Mouse (Mus musculus) large intestine, adult 2 months (tissue): Measurements from ENCODE around the gene Rsbn1l. TPM values are rescaled to one million over a fixed set of nuclear protein-coding genes. Genes with fewer than 3 reads are reported as not detected.
"Not testable (repeated sequence)": the region's sequence is repeated elsewhere in the genome, so short reads cannot be mapped to it uniquely, and the experiment has no call there.

ENCODE experiments used
- DNase-seq: peaks from one replicate; pipeline ENCODE4 v3.0.0-alpha.2; 2012; ENCODE audit warnings: low read depth, low spot score
- WGBS: fragments of 180-500 bp; shearing (Covaris S2); methylation state at CpG from one replicate; pipeline ENCODE4 v1.1.7; 2018; 5-methylcytosine and 5-hydroxymethylcytosine counted together
- polyA plus RNA-seq: library from polyadenylated mRNA; depleted of rRNA; stranded (reverse); fragments of >200 nt; gene quantifications from 2 replicates; pipeline ENCODE4 v1.2.3, GENCODE M21; 2012

Rsbn1l gene
- polyA plus RNA-seq, 1 experiment, result 3.0 TPM

DNA sequence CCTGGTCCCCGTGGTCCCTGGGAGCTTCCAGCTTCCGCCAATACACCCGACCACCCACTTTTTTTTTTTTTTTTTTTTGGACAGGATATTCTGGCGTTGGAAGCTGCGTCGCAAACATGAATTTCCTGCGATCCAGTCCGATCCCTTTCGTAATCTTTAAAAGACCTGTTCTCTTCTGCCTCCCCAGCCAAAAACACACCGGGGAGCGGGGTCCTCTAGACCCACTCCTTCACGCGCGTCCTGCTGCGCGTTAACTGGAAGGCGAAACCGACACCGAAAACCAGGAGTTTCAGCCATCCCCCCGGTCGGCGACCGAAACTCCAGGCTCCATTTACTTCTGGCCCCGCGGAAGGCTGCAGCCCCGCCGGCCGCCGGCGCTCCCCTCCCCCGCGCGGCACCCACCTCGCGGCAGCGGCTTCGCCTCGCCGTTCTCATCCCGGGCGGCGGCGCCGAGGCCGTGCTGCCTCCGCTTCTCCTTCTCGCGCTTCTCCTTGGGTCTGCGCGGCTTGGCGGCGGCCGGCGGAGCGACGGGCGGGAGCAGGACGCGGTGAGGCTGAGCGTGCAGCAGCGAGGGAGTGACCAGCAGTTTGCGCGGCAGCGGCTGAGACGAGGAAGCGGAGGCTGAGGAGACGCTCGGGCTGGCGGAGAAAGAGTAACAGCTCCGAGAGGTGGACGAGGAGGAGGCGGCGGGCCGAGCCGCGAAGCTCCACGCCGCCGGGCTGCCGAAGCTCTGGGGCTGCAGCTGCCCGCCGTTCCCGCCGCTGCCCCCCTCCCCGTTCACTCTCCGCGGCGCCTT is 5.1 kb downstream of the Rsbn1l start:
- under 1% methylated on average over 87 of the region's 88 CpGs for WGBS

DNA sequence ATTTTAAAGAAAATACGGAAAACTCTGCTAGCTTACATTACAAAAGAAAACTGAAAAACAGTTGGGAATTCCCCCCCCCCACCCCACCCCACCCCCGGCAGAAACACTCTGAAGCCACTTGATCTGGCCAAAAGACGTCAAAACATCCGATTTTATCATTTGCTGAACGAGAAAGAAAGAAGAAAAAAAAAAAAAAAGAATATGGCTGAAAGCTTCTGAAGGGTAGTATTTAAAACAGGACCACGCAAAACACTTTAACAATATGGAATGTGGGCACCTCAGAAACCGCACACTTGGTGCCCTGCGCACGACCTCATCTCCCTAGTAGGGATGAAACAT is 5.7 kb downstream of the Rsbn1l start:
- DNase-seq, result no peak
- WGBS, result 0% methylated on average over 9 of the region's 9 CpGs

More for the DNA sequence above, 5.1 kb downstream of the Rsbn1l start:
- DNase-seq, result no peak

DNA sequence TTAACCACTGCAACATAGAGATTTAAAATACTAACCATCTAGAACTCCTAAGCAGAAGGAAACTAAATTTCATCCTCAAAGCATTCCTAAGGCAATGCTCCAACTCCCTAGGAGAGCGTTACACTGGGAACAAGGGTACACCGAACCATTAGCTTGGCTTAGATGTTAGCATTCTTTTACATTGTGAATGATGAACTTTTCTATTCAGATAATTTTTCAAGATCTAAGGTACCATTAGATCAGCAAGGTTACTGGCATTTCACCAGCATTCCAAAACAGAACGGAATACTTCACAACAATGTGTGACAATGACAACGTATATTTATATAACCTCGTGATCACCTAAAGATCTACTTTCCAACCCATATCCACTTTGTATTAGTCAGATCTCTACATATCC is 6.1 kb downstream of the Rsbn1l start:
- WGBS, result 1% methylated on average over 5 of the region's 5 CpGs
- no peak for DNase-seq

DNA sequence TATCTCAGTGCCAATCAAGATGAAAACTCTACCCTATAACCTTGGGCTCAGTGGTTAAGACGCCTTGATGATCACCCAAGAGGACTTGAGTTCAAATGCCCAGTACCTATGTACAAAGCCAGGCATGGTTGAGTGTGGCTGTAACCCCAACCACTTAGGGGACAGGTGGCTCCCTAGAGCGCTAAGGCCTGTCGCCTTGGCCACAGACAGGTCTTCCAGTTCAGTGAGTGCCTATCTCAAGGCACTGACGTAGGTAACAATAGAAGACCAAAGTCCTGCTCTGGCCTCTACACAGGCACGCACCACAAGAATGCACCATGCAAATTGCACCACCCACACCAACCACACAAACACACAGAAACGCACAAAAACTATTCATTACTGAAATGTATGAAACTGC is 9.3 kb downstream of the Rsbn1l start:
- 57% methylated on average over 6 of the region's 6 CpGs for WGBS
- DNase-seq, result no peak

DNA sequence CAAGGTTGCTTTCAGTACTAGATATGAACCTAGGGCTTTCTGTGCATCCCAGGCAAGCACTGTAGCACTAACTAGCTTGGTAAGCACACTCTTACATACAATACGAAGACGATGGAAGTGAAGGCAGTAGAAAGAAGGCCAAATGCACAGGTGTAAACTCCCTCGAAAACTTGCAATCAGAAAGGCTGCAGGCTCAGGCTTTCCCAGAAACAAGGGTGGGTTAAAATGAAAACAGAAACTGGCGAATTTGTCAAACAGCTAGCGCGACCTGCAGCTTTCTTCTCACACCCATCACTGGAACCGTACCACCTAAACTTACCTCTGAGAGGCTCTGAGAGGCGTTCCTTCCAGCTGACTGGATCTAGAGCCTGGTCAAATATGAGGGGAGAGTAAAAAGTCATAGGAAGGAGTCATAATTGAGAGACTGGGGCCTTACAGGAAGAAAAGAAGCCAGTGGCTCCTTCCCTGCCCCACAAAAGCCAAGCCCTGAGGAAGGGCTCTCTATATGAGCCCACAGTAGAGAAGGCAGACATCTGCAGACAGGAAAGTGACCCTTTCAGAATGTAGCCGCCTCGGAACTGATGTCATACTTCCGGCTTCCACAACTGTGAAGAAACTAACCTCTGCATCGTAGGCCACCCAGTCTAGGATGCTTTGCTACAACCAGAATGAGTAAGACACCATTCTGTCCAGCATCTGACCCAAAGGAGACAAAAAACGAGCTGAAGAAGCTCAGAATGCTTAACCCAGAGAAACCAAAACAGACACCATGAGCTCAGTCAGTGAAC is 11.0 kb downstream of the Rsbn1l start:
- DNase-seq, result no peak
- 46% methylated on average over 13 of the region's 13 CpGs for WGBS

DNA sequence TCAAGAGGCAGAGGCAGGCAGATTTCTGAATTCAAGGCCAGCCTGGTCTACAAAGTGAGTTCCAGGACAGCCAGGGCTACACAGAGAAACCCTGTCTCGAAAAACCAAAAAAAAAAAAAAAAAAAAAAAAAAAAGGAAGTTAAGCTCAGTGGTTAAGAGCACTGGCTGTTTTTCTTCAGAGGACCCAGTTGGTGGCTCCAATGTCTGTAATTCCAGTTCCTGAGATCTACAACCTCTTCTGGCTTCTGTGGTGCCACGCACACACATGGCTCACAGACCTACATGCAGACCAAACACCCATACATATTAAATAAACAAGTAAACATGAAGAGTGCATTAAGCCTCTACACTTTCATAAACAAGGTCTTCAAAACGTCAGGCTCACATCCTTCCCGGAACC is 12.4 kb downstream of the Rsbn1l start:
- WGBS, result 70% methylated on average over 4 of the region's 4 CpGs
- DNase-seq, result not testable (repeated sequence)

DNA sequence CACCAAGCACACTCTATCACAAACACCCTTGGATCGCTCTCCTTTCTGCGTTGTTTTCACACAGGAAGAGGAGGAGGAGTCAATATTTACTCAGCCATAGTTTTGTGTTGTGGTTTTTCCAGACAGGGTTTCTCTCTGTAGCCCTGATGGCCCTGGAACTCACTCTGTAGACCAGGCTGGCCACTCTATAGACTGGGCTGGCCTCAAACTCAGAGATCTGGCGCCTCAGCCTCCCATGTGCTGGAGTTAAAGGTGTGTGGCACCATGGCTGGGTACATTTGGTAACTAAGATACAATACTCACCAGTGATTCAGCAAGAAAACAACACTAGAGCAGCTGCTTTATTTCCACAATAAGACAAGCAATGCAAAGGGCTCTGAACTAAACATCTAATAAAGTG is 13.7 kb downstream of the Rsbn1l start:
- WGBS, result 62% methylated on average over 3 of the region's 3 CpGs
- no peak for DNase-seq

DNA sequence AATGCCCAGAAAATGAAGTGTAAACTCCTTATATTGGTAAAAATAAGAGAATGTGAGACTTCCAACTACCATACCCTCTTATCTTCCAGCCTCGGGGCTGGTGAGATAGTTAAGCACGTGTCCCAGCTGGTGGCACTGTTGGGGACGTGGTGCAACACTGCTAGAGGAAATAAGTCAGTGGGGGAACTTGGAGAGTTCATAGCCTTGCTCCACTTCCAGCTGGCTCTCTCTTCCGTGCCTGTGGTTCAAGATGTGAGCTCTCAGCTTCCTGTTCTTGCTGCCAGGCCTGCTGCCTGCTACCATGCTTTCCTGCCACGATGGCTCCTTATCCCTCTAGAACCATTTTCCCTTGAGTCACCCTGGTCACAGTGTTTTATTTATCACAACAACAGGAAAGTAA is 15.0 kb downstream of the Rsbn1l start:
- 19% methylated on average over 5 of the region's 5 CpGs for WGBS
- no peak for DNase-seq

DNA sequence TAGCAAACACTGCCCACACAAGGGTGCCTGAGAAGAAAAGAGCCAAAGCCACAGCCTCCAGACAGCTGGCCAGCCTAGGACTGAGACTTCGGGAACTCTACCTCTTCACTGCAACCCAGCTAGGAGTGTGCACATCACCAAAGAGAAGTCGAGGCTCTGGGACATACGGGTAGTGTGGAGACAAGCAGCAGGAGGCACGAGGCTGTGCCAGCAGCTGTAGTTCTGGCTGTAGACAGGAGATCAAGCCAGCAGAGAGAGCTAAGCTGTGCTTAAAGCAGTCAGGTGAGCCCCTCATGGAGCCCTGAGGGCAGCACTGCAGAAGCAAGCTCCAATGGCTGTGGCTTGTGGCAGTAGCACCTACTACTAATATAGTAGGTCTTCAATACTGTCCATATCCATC is 15.5 kb downstream of the Rsbn1l start:
- DNase-seq, result no peak
- WGBS, result 79% methylated on average over 4 of the region's 4 CpGs

DNA sequence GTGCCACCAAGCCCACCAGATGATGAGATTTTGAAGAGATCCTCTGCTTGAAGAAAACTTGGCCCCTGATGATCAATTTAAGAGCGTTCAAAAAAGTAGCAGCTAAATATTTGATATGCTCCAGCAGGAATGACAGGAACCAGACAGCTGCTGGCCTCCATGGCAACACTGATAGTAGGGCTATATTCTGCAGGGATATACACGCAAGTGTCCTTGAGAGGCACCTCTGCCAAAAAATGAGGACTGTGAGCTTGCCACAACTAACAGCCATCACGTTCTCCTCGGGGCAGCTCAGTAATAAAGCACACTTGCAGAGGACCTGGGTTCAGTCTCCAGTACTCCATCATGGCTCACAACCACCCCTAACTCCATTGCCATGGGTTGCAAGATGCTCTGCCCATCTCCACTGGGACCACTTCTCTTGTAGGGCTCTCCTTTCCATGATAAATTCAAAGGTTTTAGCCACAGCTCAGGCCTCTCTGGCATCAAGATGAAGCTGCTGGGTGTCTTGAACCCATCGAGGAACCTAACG is 16.1 kb downstream of the Rsbn1l start:
- 73% methylated on average over 6 of the region's 6 CpGs for WGBS
- DNase-seq, result no peak

DNA sequence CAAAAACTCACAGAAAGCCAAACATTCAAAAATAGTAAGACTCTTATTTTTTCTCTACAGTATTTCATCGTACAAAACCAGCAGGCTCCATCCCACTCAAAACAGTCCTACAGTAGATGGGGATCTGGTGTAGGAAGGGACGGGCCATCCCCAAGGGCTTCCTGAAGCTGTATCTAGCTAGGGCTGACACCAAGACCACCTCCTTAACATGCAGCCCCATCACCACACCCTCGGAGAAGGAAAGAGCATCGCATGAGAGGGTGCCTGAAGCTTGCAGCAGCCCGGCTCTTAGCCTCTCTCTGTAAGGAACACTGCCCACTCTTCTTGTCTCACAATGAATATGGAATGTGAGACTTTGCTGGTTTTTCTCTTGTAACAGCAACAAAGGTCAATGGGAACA is 17.7 kb downstream of the Rsbn1l start:
- WGBS, result 76% methylated on average over 5 of the region's 5 CpGs
- no peak for DNase-seq

DNA sequence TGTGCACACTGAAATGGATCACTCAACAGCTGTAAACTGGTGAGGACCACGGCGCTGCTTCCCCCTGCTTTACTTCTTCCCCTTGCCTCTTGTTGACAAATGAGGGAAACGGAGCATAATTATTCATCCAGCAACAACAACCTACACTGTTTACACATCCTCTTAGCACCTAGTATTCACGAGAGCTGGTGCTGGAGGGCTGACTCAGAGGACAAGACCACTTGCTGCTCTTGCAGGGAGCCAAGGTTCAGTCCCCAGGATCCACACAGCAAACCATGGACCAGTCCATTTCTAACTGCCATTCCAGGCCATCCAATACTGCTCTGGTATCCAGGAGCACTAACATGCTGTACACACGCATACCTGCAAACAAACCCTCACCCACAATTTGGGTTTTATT is 20.3 kb downstream of the Rsbn1l start:
- WGBS, result 62% methylated on average over 5 of the region's 5 CpGs
- no peak for DNase-seq

DNA sequence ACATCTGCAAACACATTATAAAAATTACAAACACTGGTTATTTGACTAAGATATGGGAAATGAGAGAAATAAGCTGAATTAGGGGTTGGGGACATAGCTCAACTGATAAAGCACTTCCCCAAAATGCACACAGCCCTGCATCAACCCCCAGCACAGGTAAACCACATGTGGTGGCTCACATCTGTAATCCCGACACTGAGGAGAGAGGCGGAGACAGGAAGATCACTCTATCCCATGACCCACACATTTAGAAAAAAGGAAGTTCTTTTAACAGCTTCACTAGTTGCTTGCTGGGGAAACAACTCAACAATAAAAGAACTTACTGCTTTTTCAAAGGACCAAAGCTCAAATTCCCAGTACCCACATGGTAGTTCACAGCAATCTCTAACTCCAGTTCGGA is 23.6 kb downstream of the Rsbn1l start:
- no peak for DNase-seq

DNA sequence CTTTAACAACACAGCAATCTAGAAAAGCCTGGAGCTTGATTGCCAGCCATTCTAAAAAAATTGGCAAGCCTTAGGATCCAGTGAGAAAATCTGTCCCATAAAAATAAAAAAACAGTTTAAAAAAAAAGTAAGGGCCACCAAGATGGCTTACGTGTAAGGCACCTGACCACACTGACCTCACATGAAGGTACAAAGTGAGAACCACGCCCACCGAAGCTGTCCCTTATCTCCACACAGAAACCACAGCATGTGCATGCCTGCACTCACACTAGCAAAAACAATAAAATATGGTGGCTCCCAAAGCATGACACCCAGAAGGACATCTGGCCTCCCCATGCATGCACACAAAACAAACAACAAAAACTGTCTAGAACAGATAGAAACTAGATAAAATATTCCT is 24.9 kb downstream of the Rsbn1l start:
- 34% methylated on average over 3 of the region's 3 CpGs for WGBS
- DNase-seq, result no peak

More for the DNA sequence above, 23.6 kb downstream of the Rsbn1l start:
- 72% methylated on average over 3 of the region's 3 CpGs for WGBS

DNA sequence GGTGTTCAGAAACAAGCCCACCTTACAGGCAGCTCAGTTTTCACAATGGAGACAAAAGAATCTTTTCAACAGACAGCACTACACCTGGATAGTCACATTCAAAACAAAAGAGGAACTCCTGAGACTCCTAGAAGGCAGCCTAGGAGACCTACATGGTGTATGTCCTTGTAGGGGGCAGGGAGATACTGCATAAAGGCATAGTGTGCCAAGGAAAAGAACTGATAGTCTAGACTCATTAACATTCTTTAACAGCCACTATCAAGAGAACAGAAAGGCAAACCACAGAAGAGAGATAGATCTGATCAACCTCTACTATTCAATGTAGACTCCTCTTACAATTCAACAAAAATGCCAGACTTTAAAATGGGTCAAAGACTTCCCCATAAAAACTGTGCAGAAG is 25.8 kb downstream of the Rsbn1l start:
- DNase-seq, result no peak

DNA sequence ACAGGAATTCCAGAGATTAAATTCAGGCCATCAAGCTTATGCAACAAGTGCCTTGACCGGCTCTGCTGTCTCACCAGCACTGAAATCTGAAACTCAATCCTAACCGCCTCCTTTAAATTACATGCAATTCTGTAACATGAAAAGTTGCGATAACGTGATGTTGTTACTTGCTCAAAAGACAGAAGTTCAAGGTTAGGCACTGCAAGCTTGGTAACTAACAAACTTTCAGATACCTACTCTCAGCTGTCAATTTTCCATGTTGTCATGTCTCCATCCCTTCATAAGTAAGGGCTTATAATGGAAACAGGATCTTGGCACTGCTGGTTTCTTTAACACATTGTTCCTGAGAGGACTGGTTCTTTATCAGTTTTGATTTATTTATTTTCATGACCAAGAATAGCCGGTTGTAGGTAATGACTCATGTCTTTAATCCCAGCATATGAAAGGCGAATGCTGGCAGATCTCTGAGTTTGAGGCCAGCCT is 26.5 kb downstream of the Rsbn1l start:
- WGBS, result 29% methylated on average over 6 of the region's 6 CpGs
- no peak for DNase-seq

DNA sequence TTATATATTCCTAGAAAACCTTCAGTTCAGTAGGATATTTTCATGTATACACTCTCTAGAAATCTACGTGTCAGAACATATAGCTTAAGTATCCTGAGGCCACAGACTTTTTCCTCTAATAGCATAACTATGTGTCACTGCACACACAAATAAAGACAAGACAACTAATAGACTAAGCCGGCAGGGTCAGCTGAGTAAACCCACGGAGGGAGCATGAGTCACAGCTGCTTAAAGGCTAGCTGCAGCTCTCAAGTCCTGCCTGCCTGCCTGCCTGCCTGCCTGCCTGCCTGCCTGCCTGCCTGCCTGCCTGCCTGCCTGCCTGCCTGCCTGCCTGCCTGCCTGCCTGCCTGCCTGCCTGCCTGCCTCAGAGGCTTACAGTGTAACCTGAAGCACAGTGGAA is 30.7 kb downstream of the Rsbn1l start:
- DNase-seq, result no peak
- WGBS, result 34% methylated on average over 3 of the region's 3 CpGs

DNA sequence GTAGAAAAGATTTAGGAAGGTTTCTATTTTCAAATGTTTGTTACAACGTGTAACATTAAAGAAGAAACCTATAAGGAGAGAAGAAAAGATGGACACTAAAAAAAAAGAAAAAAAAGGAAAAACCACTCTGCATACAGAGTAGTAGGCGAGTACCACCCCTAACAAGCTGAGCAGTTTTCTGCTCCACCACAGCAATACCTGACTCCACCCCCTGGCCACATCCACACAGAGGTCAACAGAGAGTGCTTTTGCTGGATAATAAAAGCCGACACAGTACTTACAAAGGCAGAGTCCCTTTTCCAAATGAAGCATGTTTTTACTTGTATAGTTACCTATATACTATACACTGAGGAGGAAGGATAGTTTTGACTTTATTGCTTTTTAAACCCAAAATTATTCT is 31.6 kb downstream of the Rsbn1l start:
- WGBS, result 42% methylated on average over 3 of the region's 3 CpGs
- no peak for DNase-seq

DNA sequence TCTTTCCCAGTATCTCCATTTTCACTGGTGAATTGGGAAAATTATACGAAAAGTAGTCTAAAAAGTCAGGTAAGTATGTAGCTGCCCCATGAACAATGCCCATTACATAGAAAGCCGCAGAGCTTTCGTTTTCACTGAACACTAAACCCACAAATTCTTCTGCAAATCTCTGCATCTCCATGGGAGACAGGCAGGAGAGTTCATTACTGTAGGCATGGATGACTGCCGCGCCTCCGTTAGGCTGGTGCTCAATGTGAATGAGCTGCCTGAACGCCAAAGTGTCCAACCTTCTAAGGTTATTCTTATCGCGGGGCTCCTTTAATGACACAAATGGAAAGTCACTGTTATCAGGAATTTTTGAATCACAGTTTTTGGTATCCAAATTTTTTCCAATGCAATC is 36.6 kb downstream of the Rsbn1l start:
- DNase-seq, result no peak
- WGBS, result 93% methylated on average over 9 of the region's 9 CpGs

DNA sequence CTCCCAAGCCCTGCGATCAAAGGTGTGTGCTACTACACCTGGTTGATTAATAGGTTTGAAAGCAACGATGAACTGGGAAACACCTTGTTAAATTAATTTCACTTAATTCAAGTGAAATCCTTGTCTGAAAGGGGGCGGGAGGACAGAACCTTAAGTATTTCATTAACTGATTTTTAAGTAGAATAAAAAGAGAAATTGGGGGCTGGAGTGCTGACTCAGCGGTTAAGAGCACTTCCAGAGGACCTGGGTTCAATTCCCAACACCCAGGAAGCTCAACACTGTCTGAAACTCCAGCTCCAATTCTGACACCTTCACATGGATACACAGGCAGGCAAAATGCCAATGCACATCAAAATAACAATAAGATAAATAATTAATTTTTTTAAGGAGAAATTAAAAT is 37.2 kb downstream of the Rsbn1l start:
- no peak for DNase-seq
- WGBS, result 94% methylated on average over 4 of the region's 4 CpGs
